Mouse (Mus musculus) thymus, postnatal 25 days (tissue): ENCODE data around the gene Cep55.

ENCODE experiments used
- DNase-seq: peaks from one replicate; pipeline ENCODE4 v3.0.0; 2022

Cep55 gene

GRCm38 (mm10) chr19:38109506-38110242, 54.9 kb downstream of the Cep55 start:
- DNase-seq, result no peak

- DNase-seq, result no peak
Observed at GRCm38 (mm10) chr19:38111056-38111455, 56.2 kb downstream of the Cep55 start.

DNA sequence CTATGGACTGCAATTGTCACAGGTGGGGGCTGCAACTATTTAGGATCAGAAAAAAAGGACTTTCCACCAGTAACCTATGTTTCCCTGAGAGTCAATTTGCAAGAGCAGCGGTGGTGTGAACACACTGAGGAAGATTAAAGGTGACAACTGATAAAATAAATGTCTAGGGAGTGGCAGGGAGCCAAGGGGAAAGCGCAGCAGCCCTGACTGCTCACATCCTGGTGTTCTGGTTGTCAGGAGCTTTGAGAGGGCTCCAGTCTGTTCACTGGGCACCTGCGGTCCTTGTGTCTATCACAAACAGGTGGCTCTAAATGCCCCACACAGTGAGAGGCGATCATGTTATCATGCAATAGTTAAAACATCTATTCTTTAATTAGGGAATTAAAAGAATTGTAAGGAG, 57.8 kb downstream of the Cep55 start:
- DNase-seq, result no peak

- no peak for DNase-seq
Observed at GRCm38 (mm10) chr19:38114834-38115491, 60.2 kb downstream of the Cep55 start.

DNA sequence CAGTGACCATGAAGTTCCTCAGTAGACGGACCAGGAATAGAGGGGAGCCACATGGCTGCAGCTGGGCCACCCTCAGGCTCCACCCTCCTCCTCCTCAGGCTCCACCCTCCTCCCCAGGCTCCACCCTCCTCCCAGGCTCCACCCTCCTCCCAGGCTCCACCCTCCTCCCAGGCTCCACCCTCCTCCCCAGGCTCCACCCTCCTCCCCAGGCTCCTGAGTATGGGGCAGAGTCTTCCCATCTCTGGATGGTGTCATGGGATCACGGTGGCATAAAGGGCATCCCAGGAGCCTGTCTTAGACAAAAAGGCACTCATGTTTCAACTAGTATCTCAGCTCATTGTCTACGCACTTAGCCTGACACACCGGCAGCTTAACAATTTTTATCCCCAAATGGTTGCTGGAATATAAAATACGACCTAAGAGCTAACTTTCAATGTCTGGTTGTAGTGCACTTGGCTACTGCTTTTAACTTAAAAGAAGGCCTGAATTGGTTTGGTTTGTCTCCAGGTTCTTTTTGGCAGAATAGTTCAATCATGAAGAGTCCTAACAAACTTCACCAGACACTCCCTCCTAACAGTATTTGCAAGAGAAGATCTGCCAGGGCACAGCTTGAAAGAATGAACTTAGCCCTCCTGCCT, 65.4 kb downstream of the Cep55 start:
- DNase-seq, result no peak

- DNase-seq, result no peak
Observed at GRCm38 (mm10) chr19:38123921-38124320, 69.1 kb downstream of the Cep55 start.
